Mouse (Mus musculus): Measurements from ENCODE around the gene Slc25a10.

- no peak for TF ChIP-seq POLR2A (IDR thresholded peaks at IDR 0.05; ENCODE audit: insufficient read depth, low read depth, low read length)
- TF ChIP-seq CTCF (IDR thresholded peaks at IDR 0.05; ENCODE audit: insufficient read depth, low read depth, low read length), result no peak
Measured at GRCm38 (mm10) chr11:120498226-120498625, 6.6 kb downstream of the Slc25a10 start.
